Mouse (Mus musculus) retina, postnatal 7 days (tissue): ENCODE data around the gene Qrfp.
A peak's percentile ranks its signal among the peaks of the same experiment; 100 is the strongest.

ENCODE experiments used
- DNase-seq: peaks from one replicate; pipeline ENCODE4 v3.0.0-alpha.2; 2012; ENCODE audit warnings: low read depth, low spot score

Gene Qrfp

GRCm38 (mm10) chr2:31810444-31810843 is at the start of gene Qrfp:
Gene Qrfp (minus strand): TSS chr2:31810580.
- DNase-seq: no peak

- DNase-seq: no peak
Measured at GRCm38 (mm10) chr2:31858500-31858899, 48.1 kb upstream of the Qrfp start.

- DNase-seq: no peak
Measured at GRCm38 (mm10) chr2:31857180-31857579, 46.8 kb upstream of the Qrfp start.

- no peak for DNase-seq
Measured at GRCm38 (mm10) chr2:31855991-31856390, 45.6 kb upstream of the Qrfp start.

- no peak for DNase-seq
Measured at GRCm38 (mm10) chr2:31850141-31850540, 39.8 kb upstream of the Qrfp start.

- DNase-seq: no peak
Measured at GRCm38 (mm10) chr2:31847908-31848307, 37.5 kb upstream of the Qrfp start.

GRCm38 (mm10) chr2:31846692-31847660 is 36.6 kb upstream of the Qrfp start:
- no peak for DNase-seq

- peak; percentile 49 for DNase-seq
Measured at GRCm38 (mm10) chr2:31845896-31846691, 35.7 kb upstream of the Qrfp start, which contains the start of gene Fibcd1. Gene Fibcd1 (minus strand): TSS chr2:31846005.

- no peak for DNase-seq
Measured at GRCm38 (mm10) chr2:31845512-31845895, 35.1 kb upstream of the Qrfp start.

- DNase-seq: no peak
Measured at GRCm38 (mm10) chr2:31844729-31845136, 34.4 kb upstream of the Qrfp start.

GRCm38 (mm10) chr2:31838868-31839267 is 28.5 kb upstream of the Qrfp start:
- DNase-seq: no peak

GRCm38 (mm10) chr2:31836985-31837384 is 26.6 kb upstream of the Qrfp start:
- DNase-seq: no peak

GRCm38 (mm10) chr2:31836091-31836490 is 25.7 kb upstream of the Qrfp start:
- no peak for DNase-seq

GRCm38 (mm10) chr2:31828311-31828825 is 18.0 kb upstream of the Qrfp start:
- DNase-seq: no peak

GRCm38 (mm10) chr2:31827877-31828276 is 17.5 kb upstream of the Qrfp start:
- DNase-seq: no peak

GRCm38 (mm10) chr2:31826094-31827085 is 16.0 kb upstream of the Qrfp start:
- no peak for DNase-seq

- no peak for DNase-seq
Measured at GRCm38 (mm10) chr2:31825469-31825911, 15.1 kb upstream of the Qrfp start.

GRCm38 (mm10) chr2:31823933-31824730 is 13.8 kb upstream of the Qrfp start:
- no peak for DNase-seq

GRCm38 (mm10) chr2:31822524-31823371 is 12.4 kb upstream of the Qrfp start:
- no peak for DNase-seq
